Comparison of ENCODE assay signal across 10 mouse cellular contexts in the genomic region with DNA sequence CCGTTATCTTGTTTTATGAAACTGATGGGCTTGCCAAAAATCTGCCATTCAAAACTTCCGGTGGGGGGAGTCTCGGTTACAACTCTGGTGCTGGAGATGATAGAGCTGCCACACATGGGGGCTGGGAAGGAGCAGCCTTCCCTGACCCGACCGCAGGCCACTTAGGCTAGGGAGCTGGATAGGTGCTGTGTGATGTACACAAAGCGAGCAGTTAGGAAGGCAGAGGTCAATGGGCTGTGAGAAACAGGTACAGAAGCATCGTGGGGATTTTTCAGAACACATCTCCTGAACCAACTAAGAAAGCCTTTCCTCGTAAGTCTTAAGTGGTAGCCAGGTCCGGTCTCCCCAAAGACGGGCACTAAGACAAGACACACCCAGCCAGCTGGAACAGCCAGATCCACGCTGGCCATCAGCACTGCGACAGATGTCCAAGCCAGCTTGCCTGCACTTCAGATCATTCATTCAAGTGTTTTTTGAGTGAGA.
DNase-seq lines count a peak whose midpoint lies in the region; ATAC-seq lines count a peak whose summit lies in the region.
"Had no signal": no experiment of that assay in that cellular context is flagged by ENCODE, and none has a peak within 500 bp of the region (broad histone marks: within the 10 kb centered on the region; RNA-seq: fewer than 3 reads in every experiment).

No protein-coding gene starts in this region.

- ATAC-seq in common myeloid progenitor, adult 5-6 weeks (replicated peaks; ENCODE audit: low read depth, poor library complexity, severe bottlenecking), result peak; percentile 60; the same call in 1 of the 2 replicates

- peak; percentile 84 for DNase-seq in heart, adult 11 months
- no peak for DNase-seq in heart, postnatal 25 days (ENCODE audit: low spot score)
- DNase-seq in lung, postnatal 10 days, result peak; percentile 17
- DNase-seq in lung, postnatal 36 days, result no peak
- DNase-seq in neural tube, embryonic 10.5 days (ENCODE audit: extremely low spot score, low spot score), result peak; percentile 12
- DNase-seq in urinary bladder, postnatal 14 days (ENCODE audit: low spot score), result no peak
- no peak for DNase-seq in left cerebral cortex, adult 18-20 months (ENCODE audit: low spot score in 2 of 2)
- DNase-seq: adrenal gland, postnatal 36 days; thymus, postnatal 25 days had no signal

- intact Hi-C loops in heart, postnatal 25 days (cut with DNase I), result no loop called here

Comparison
In these comparisons a context has a peak if more than half of its experiments do, and no peak if none do; other contexts are left out.
1. DNase-seq: peak in heart, adult 11 months (single experiment), lung, postnatal 10 days (single experiment) and neural tube, embryonic 10.5 days (single experiment); none in heart, postnatal 25 days (single experiment), lung, postnatal 36 days (single experiment), urinary bladder, postnatal 14 days (single experiment) and left cerebral cortex, adult 18-20 months (0 of 2).